Mouse (Mus musculus): Measurements from ENCODE around the gene Gm2000.

- no peak for TF ChIP-seq CTCF (IDR thresholded peaks at IDR 0.05; ENCODE audit: low read depth, low read length)
- no peak for TF ChIP-seq GATA1 (IDR thresholded peaks at IDR 0.05; ENCODE audit: borderline replicate concordance, low read length)
- TF ChIP-seq GATA2 (IDR thresholded peaks at IDR 0.05; ENCODE audit: borderline replicate concordance, low read depth, low read length) = no peak
- TF ChIP-seq POLR2AphosphoS5 (IDR thresholded peaks at IDR 0.05; ENCODE audit: insufficient replicate concordance, low read depth, low read length) = no peak
Measured at GRCm38 (mm10) chr1:156381217-156381616, 15.4 kb downstream of the Gm2000 start.

Data from G1E (cell line).